Mouse (Mus musculus): Measurements from ENCODE around the gene Eif5a.
"Not testable (repeated sequence)": the region's sequence is repeated elsewhere in the genome, so short reads cannot be mapped to it uniquely, and the experiment has no call there.

The Eif5a gene

GRCm38 (mm10) chr11:69921114-69922011, at the start of gene Eif5a:
Gene Eif5a (minus strand): TSS chr11:69921958.
- DNase-seq: peak; percentile 100

GRCm38 (mm10) chr11:69970775-69971174, 49.0 kb upstream of the Eif5a start:
- no peak for DNase-seq

- no peak for DNase-seq
Measured at GRCm38 (mm10) chr11:69970222-69970621, 48.5 kb upstream of the Eif5a start.

GRCm38 (mm10) chr11:69968793-69969192, 47.0 kb upstream of the Eif5a start:
- no peak for DNase-seq

- DNase-seq: no peak
Measured at GRCm38 (mm10) chr11:69966860-69967517, 45.2 kb upstream of the Eif5a start.

- peak; percentile 43 for DNase-seq
Measured at GRCm38 (mm10) chr11:69966006-69966859, 44.5 kb upstream of the Eif5a start.

GRCm38 (mm10) chr11:69965271-69966005, 43.7 kb upstream of the Eif5a start:
- peak; percentile 29 for DNase-seq

- DNase-seq: no peak
Measured at GRCm38 (mm10) chr11:69964650-69965270, 43.0 kb upstream of the Eif5a start, which contains the start of gene Cldn7. Gene Cldn7 (plus strand): TSS chr11:69964779.

GRCm38 (mm10) chr11:69961841-69962240, 40.1 kb upstream of the Eif5a start:
- DNase-seq: no peak

- peak; percentile 57 for DNase-seq
Measured at GRCm38 (mm10) chr11:69960616-69961015, 38.9 kb upstream of the Eif5a start.

GRCm38 (mm10) chr11:69956218-69956617, 34.5 kb upstream of the Eif5a start:
- no peak for DNase-seq

GRCm38 (mm10) chr11:69955618-69956017, 33.9 kb upstream of the Eif5a start:
- DNase-seq: not testable (repeated sequence)

- no peak for DNase-seq
Measured at GRCm38 (mm10) chr11:69953267-69953915, 31.6 kb upstream of the Eif5a start.

- no peak for DNase-seq
Measured at GRCm38 (mm10) chr11:69952274-69952673, 30.5 kb upstream of the Eif5a start.

- peak; percentile 63 for DNase-seq
Measured at GRCm38 (mm10) chr11:69950807-69951459, 29.2 kb upstream of the Eif5a start.

GRCm38 (mm10) chr11:69948763-69949150, 27.0 kb upstream of the Eif5a start:
- DNase-seq: peak; percentile 93

- DNase-seq: peak; percentile 98
Measured at GRCm38 (mm10) chr11:69948066-69948762, 26.5 kb upstream of the Eif5a start, which contains the start of gene Slc2a4. Gene Slc2a4 (minus strand): TSS chr11:69948188.

GRCm38 (mm10) chr11:69947337-69948065, 25.7 kb upstream of the Eif5a start:
- no peak for DNase-seq

All from thymus, postnatal 4 days (tissue).